Mouse (Mus musculus) CH12F3 (cell line): ENCODE measurements at regions not wholly inside any gene's neighbourhood (a gene's known extent, or its start where the extent isn't known, plus 50 kb on each side); places are given as distances from the start of the nearest gene placed in this dataset.

Experiments used
- in situ Hi-C: fragments of 300-500 bp; cut with MboI; formaldehyde crosslinking; loops from 2 replicates; pipeline ENCODE4 v1.14.3; 2020; ENCODE audit warnings: low sequenced_read_pairs

- in situ Hi-C loops = no loop called here
Observed at GRCm38 (mm10) chr16:30901309-30901708, 179.9 kb downstream of the Xxylt1 start.
